Mouse (Mus musculus): Measurements from ENCODE around the gene Ccndbp1. TPM values are rescaled to one million over a fixed set of nuclear protein-coding genes. Genes with fewer than 3 reads are reported as not detected.
"Not testable (repeated sequence)": the region's sequence is repeated elsewhere in the genome, so short reads cannot be mapped to it uniquely, and the experiment has no call there.

The Ccndbp1 gene
- polyA plus RNA-seq, 1 experiment from 2014 or later: 44.9 TPM

DNA sequence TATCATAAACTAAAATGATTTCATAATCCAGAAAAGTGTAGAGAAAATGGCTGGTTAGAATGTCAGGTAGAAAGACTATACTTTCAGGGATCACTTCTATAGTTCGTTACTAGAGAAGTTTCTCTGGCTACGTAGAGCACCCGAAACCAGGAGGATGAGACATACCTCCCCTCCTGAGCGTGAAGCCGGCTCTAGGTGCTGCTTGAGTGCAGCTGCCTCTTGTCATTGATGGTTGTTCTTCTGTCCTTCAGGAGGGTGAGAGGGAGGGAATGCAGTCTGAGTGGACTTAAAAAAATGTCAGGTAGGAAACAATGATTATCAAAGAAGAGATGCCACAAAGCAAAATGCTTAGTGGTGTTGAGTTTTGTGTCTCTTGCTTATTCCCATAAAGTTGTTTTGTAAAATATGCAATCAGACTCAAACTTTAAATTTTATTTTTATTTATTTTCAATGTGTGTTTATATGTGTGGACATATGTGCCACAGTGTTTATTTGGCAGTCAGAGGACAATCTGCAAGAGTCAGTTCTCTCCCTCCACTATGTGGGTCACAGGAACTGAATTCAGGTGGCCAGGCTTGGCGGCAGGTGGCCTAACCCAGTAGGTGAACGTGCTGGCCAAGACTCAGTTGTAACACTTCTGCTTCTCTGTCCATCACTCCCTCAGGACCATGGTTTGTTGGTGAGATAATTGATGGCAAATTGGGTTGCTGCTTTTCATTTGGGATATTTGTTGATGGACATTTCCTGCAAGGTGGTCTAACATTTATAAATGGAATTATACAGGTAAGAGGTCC, 4.0 kb upstream of the Ccndbp1 start:
- Histone ChIP-seq H3K4me1 (peaks cover 6% of the 10 kb centered on the region), H3K4me2 (no peak overlapping the region), H3K4me3 (replicated peaks) (no peak overlapping the region), H3K27ac (no peak overlapping the region), H3K36me3 (replicated peaks) (no peaks in the 10 kb centered on the region), H3K9me3 (no peaks in the 10 kb centered on the region), H3K9ac (no peak overlapping the region), H3K27me3 (no peaks in the 10 kb centered on the region)
- 80% methylated on average over 7 of the region's 7 CpGs for WGBS
- ATAC-seq (ENCODE audit: low FRiP score): no peak

DNA sequence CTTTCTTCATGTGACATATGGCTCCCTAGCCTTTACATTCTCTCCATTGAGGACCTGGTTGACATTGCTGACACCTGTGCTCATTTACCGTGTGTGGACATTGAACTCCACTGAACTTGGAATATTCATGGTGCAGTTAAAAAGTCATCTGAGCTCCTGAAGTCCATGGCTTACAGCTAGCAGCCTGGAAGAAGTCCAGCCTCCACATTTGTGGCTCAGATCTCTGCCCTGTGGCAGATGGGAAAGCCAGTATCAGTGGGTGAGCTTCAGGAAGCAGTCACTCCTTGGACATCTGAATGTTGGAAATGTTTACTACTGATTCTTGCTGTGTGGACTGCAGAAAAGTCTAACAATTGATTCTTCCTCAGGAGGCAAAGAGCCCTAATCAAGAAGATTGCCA, 1.2 kb upstream of the Ccndbp1 start:
- Histone ChIP-seq H3K9me3 (no peaks in the 10 kb centered on the region), H3K4me1 (peaks cover 11% of the 10 kb centered on the region), H3K36me3 (replicated peaks) (peaks cover 7% of the 10 kb centered on the region; the same call in 1 of the 2 replicates), H3K27ac (no peak overlapping the region), H3K4me2 (no peak overlapping the region), H3K4me3 (replicated peaks) (no peak overlapping the region), H3K9ac (no peak overlapping the region), H3K27me3 (no peaks in the 10 kb centered on the region)
- no peak for ATAC-seq (ENCODE audit: low FRiP score)
- WGBS: 84% methylated on average over 1 of the region's 1 CpGs

DNA sequence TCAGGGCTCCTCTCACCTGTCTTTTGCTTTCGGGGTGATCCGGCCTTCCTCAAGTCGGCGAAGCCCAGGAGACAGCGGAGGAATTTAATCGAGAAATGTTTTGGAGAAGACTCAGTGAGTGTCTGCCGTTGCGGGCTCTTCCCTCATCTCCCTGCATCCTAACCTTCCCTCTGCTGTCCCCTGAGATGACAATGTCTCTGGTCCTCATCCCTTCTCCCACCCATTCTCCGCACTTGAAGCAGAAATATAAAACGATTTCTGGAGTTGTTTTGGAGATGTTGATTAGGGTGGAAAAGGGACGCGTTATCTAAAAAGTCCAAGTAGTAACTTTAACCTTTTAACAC, 433 bp downstream of the Ccndbp1 start:
- no peak; the same call in 1 of the 2 replicates for ATAC-seq (ENCODE audit: low FRiP score)
- H3K27ac ChIP-seq: no peak overlapping the region

DNA sequence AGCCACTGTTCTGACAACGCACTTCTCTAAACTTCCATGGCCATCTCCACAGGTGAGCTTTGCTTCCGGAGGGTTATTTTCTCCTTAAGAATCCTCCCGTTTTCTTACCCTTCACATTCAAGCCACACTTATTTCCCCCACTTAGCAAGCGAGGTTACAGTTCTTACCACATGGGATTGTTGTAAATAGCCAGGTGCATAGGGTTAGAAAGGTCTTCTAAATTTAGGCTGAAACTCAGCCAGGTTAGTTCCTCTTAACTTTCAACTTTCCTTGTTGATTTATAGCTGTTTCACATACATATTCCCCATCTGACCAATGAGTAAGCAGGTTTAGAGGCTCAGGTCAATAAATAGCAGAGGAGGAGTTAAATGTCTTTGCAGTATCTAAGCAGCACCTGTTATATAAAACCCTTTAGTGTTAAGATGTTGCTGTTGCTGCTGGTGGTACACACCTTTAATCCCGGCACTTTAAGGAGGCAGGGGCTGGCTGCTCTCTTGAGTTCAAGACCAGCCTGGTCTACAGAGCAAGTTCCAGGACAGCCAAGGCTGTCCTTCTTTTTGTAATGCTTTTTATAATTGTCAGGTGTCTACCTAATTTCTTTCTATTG, 971 bp downstream of the Ccndbp1 start:
- Histone ChIP-seq H3K4me1 (peaks cover 11% of the 10 kb centered on the region), H3K4me2 (peak overlapping the region; percentile 82), H3K9me3 (no peaks in the 10 kb centered on the region), H3K9ac (peak overlapping the region; percentile 74), H3K27ac (no peak overlapping the region), H3K27me3 (no peaks in the 10 kb centered on the region), H3K36me3 (replicated peaks) (peaks cover 24% of the 10 kb centered on the region), H3K4me3 (replicated peaks) (peak overlapping the region; percentile 83)
- 27% methylated on average over 5 of the region's 5 CpGs for WGBS
- ATAC-seq (ENCODE audit: low FRiP score): no peak

More for the DNA sequence above, 433 bp downstream of the Ccndbp1 start:
- peak overlapping the region; percentile 82 for H3K4me2 ChIP-seq
- peak overlapping the region; percentile 74 for H3K9ac ChIP-seq
- peaks cover 22% of the 10 kb centered on the region for H3K36me3 ChIP-seq (replicated peaks)
- peak overlapping the region; percentile 83 for H3K4me3 ChIP-seq (replicated peaks)
- no peaks in the 10 kb centered on the region for H3K9me3 ChIP-seq
- WGBS: under 1% methylated on average over 12 of the region's 12 CpGs
- H3K27me3 ChIP-seq: no peaks in the 10 kb centered on the region
- H3K4me1 ChIP-seq: peaks cover 11% of the 10 kb centered on the region

DNA sequence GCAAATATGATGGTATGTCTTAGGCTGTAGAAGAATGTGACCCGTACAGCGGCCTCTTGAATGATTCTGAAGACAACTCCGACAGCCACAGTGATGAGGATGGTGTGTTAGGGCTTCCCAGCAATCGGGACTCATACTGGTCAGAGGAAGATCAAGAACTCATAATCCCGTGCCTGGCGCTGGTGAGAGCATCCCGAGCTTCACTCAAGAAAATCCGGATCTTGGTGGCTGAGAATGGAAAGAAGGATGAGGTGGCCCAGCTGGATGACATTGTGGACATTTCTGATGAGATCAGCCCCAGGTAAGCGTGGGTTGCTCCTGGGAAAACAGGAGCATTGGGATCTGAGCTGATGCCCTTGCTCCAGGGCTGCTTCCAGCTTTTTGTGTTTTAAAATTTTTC, 4.5 kb downstream of the Ccndbp1 start:
- ATAC-seq (ENCODE audit: low FRiP score): no peak
- Histone ChIP-seq H3K4me1 (peaks cover 11% of the 10 kb centered on the region), H3K9ac (no peak overlapping the region), H3K36me3 (replicated peaks) (peaks cover 39% of the 10 kb centered on the region), H3K4me2 (no peak overlapping the region), H3K27me3 (no peaks in the 10 kb centered on the region), H3K4me3 (replicated peaks) (no peak overlapping the region), H3K27ac (no peak overlapping the region), H3K9me3 (no peaks in the 10 kb centered on the region)
- 86% methylated on average over 9 of the region's 9 CpGs for whole genome bisulfite sequencing

DNA sequence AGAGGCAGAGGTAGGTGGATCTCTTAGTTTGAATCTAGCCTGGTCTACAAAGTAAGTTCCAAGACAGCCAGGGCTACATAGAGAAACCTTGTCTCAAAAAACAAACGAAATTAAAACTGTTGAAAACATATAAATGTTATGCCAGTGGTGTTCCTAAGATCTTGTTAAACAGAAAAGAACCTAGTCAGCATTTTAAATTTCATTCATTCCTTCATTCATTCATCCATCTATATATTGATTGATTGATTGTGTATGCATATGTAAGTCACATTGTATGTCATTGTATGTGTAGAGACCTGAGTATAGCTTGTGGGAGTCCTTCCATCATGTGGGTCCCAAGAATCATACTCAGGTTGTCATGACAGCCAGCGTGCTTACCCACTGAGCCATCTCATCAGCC, 7.3 kb downstream of the Ccndbp1 start:
- Histone ChIP-seq H3K27me3 (no peaks in the 10 kb centered on the region), H3K36me3 (replicated peaks) (peaks cover 43% of the 10 kb centered on the region), H3K9ac (no peak overlapping the region), H3K4me3 (replicated peaks) (no peak overlapping the region), H3K4me1 (no peaks in the 10 kb centered on the region), H3K9me3 (no peaks in the 10 kb centered on the region), H3K4me2 (no peak overlapping the region), H3K27ac (no peak overlapping the region)
- WGBS: 81% methylated on average over 2 of the region's 2 CpGs
- ATAC-seq (ENCODE audit: low FRiP score): no peak

DNA sequence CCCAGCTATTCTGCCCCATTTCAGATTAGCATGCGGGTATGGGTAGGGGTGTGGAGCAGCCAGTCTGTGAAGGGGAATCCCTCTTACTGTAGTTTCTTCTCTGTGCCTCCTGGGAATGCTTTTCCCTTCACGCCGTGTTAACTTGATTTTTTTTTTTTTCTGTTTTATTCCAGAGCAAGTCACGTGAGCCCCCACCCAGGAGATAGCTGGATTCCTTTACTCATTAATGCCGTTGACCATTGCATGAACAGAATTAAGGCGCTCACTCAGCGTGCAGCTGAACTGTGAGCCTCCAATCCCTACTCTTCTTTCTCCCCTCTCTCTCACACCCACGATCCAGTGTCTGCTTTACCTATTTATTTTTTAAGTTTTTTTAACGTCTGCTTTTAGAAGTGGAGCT, 8.0 kb downstream of the Ccndbp1 start:
- no peak overlapping the region for H3K9ac ChIP-seq
- no peak overlapping the region for H3K4me3 ChIP-seq (replicated peaks)
- H3K4me1 ChIP-seq: no peaks in the 10 kb centered on the region
- peaks cover 41% of the 10 kb centered on the region for H3K36me3 ChIP-seq (replicated peaks)
- H3K27me3 ChIP-seq: no peaks in the 10 kb centered on the region
- H3K27ac ChIP-seq: no peak overlapping the region
- 87% methylated on average over 9 of the region's 9 CpGs for WGBS
- ATAC-seq (ENCODE audit: low FRiP score): no peak
- no peaks in the 10 kb centered on the region for H3K9me3 ChIP-seq
- no peak overlapping the region for H3K4me2 ChIP-seq

DNA sequence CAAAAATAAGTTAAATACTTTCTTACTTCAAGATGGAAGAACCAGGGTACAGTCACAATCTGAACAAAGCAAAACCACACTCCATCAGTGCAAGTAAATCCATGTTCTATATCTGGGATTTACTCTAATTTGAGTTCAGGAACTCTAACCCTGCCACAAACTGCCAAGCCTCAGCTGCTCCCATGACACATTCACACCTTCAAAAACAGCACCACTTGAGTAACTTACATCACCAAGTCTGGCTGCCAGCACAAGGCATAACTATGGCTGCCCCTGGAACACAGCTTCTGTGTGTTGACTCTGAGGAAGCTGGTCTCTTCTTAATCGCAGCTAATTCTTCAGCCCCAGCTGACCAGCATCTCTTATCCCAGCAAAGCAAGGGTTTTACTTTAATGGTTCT, 8.9 kb downstream of the Ccndbp1 start:
- peaks cover 34% of the 10 kb centered on the region for H3K36me3 ChIP-seq (replicated peaks)
- no peak overlapping the region for H3K27ac ChIP-seq
- 89% methylated on average over 1 of the region's 1 CpGs for WGBS
- no peaks in the 10 kb centered on the region for H3K27me3 ChIP-seq
- H3K4me1 ChIP-seq: no peaks in the 10 kb centered on the region
- no peaks in the 10 kb centered on the region for H3K9me3 ChIP-seq
- H3K9ac ChIP-seq: no peak overlapping the region
- ATAC-seq (ENCODE audit: low FRiP score): no peak
- H3K4me2 ChIP-seq: no peak overlapping the region
- no peak overlapping the region for H3K4me3 ChIP-seq (replicated peaks)

DNA sequence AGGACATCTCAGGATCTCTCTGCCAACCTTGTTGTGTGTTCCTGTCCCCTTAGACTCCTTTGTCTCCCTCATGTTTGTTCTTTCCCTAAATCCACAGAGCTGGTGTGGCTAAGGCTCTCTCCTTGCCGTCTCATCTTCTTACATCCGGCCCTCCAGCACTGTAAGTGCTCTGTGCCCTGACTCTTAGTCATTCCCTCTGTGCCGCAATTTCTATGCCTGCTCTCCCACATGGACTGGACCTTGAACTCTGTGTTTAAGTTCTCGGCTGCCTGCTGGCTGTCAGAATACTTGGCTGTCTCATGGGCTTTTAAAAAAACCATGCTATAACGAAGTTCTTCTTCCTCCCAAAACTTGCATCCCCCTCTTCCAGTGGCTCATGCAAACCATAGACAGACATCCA, 14.7 kb downstream of the Ccndbp1 start:
- no peak overlapping the region for H3K4me3 ChIP-seq (replicated peaks)
- no peak overlapping the region for H3K27ac ChIP-seq
- H3K4me1 ChIP-seq: no peaks in the 10 kb centered on the region
- H3K4me2 ChIP-seq: no peak overlapping the region
- no peaks in the 10 kb centered on the region for H3K9me3 ChIP-seq
- peaks cover 1% of the 10 kb centered on the region for H3K36me3 ChIP-seq (replicated peaks)
- ATAC-seq (ENCODE audit: low FRiP score): no peak
- H3K27me3 ChIP-seq: no peaks in the 10 kb centered on the region
- 79% methylated on average over 5 of the region's 5 CpGs for WGBS
- H3K9ac ChIP-seq: no peak overlapping the region

DNA sequence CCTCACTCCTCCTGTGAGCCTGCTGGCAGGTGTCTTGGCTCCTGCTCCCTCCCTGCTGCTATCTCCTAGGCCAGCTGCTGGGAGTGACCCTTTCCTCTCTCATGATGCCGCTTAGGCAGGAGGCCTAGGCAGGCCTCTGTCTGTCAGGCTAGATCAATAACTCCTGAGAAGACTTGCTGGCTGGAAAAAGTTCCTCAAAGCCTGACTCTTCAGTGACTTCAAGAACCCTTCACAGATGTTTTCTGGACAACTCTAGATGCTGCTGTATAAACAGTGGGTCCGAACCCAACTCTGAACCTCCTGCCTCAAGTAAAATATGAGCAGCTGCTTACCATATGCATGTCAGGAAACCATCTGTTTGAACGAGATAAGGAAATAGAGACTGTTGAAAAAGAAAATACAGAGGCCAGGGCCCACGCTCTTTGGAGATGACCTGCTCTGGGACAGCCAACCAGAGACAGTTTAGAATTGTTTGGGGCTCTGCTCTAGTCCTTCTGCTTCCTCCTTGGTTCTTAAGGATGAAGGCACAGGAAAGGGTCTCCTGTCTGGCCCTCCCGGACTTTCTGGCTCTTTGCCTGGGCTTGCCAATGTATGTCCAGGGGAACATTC, 28.6 kb downstream of the Ccndbp1 start, which contains the start of gene Epb42:
TSS of gene Epb42 (minus strand) at position 340 of the 609 bp plus-strand sequence.
- H3K9me3 ChIP-seq: no peaks in the 10 kb centered on the region
- H3K9ac ChIP-seq: no peak within 1 kb of the TSS
- H3K4me1 ChIP-seq: no peaks in the 10 kb centered on the region
- no peak within 1 kb of the TSS for H3K4me2 ChIP-seq
- ATAC-seq (ENCODE audit: low FRiP score): no peak
- H3K27me3 ChIP-seq: no peaks in the 10 kb centered on the region
- H3K4me3 ChIP-seq (replicated peaks): no peak within 1 kb of the TSS
- 74% methylated on average over 5 of the region's 5 CpGs for WGBS
- no peaks in the 10 kb centered on the region for H3K36me3 ChIP-seq (replicated peaks)
- 0 out of 2 replicates have a peak within 1 kb of the TSS, but pooled peaks have one; percentile 8 for H3K27ac ChIP-seq

DNA sequence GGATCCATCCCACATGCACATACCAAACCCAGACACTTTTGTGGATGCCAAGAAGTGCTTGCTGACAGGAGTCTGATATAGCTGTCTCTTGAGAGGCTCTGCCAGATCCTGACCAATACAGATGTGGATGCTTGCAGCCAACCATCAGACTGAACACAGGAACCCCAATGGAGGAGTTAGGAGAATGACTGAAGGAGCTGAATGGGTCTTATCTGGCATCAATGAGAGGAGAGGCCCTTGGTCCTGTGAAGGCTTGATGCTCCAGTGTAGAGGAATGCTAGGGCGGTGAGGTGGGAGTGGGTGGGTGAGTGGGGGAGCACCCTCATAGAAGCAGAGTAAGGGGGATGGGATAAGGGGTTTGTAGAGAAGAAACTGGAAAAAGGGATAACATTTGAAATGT, 30.6 kb downstream of the Ccndbp1 start:
- not testable (repeated sequence) for H3K4me3 ChIP-seq (replicated peaks); H3K27ac ChIP-seq; ATAC-seq (ENCODE audit: low FRiP score); H3K36me3 ChIP-seq (replicated peaks); H3K4me2 ChIP-seq; H3K9ac ChIP-seq; H3K4me1 ChIP-seq; H3K27me3 ChIP-seq; H3K9me3 ChIP-seq
- 95% methylated on average over 1 of the region's 1 CpGs for WGBS

DNA sequence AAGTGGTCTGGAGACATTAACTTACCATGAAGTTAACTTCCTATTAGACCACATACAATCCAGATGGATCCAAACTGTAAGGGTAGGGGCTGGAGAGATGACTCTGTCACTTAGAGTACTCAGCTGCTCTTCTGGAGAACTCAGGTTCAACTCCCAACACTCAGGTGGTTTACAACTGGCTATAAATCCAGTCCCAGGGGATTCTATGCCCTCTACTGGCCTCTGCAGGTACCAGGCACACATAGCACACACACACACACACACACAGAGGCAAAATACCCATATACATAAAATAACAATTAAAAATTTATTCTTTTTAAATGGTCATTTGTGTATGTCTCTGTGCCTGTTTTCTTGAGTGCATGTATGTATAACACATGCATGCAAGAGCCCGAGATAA, 31.2 kb downstream of the Ccndbp1 start:
- H3K9ac ChIP-seq: no peak overlapping the region
- ATAC-seq (ENCODE audit: low FRiP score): no peak
- H3K4me3 ChIP-seq (replicated peaks): no peak overlapping the region
- 95% methylated on average over 1 of the region's 1 CpGs for WGBS
- no peaks in the 10 kb centered on the region for H3K27me3 ChIP-seq
- H3K36me3 ChIP-seq (replicated peaks): no peaks in the 10 kb centered on the region
- no peak overlapping the region for H3K27ac ChIP-seq
- no peaks in the 10 kb centered on the region for H3K4me1 ChIP-seq
- no peak overlapping the region for H3K4me2 ChIP-seq
- no peaks in the 10 kb centered on the region for H3K9me3 ChIP-seq

All from forebrain, embryonic 12.5 days (tissue).